Mouse (Mus musculus) left cerebral cortex, adult 18-20 months (tissue): ENCODE measurements around the gene Rnase9. TPM values are rescaled to one million over a fixed set of nuclear protein-coding genes. Genes with fewer than 3 reads are reported as not detected.

Experiments
- total RNA-seq, 2 experiments: library from RNA; stranded (reverse); gene quantifications; 2 replicates each; pipeline ENCODE4 v1.2.3; 2021

The Rnase9 gene
- total RNA-seq, 2 experiments from 2014 or later, result not detected

Other genes with a start within 250 kb of the Rnase9 start
- gene Ccnb1ip1, start 234.1 kb downstream of the Rnase9 start, total RNA-seq, result not detected
- 10 to 100 TPM; 27.0 to 27.8 TPM for gene Parp2, start 234.0 kb downstream of the Rnase9 start, total RNA-seq
- gene Tep1, start 171.3 kb downstream of the Rnase9 start, total RNA-seq, result 1 to 10 TPM; 2.6 to 4.6 TPM
- 1 to 10 TPM; 5.6 to 6.5 TPM for gene Klhl33, start 144.4 kb downstream of the Rnase9 start, total RNA-seq
- 10 to 100 TPM; 30.9 to 35.2 TPM for gene Osgep, start 117.0 kb downstream of the Rnase9 start, total RNA-seq
- gene Apex1, start 116.9 kb downstream of the Rnase9 start, total RNA-seq, result 10 to 100 TPM; 57.7 to 61.6 TPM
- gene Pip4p1, start 111.0 kb downstream of the Rnase9 start, total RNA-seq, result 100 to 1,000 TPM in 1 of 2 experiments, 10 to 100 TPM in 1; 92.3 to 102 TPM
- gene Pnp, start 110.8 kb downstream of the Rnase9 start, total RNA-seq, result 10 to 100 TPM; 13.7 to 16.4 TPM
- 10 to 100 TPM in 1 of 2 experiments, 1 to 10 TPM in 1; 5.3 to 10.1 TPM for gene Gm49342, start 97.4 kb downstream of the Rnase9 start, total RNA-seq
- 1 to 10 TPM in 1 of 2 experiments, under 1 TPM in 1; 0.46 to 1.1 TPM for gene Pnp2, start 85.9 kb downstream of the Rnase9 start, total RNA-seq
- under 1 TPM in 1 of 2 experiments, not detected in 1; 0.30 TPM for gene Rnase10, start 34.1 kb downstream of the Rnase9 start, total RNA-seq
- gene Rnase11, start 8.3 kb upstream of the Rnase9 start, total RNA-seq, result not detected
- gene Rnase12, start 15.8 kb upstream of the Rnase9 start, total RNA-seq, result not detected
- not detected for gene Olfr750, start 32.6 kb upstream of the Rnase9 start, total RNA-seq
- 10 to 100 TPM; 16.5 to 18.1 TPM for gene Rnase4, start 49.2 kb upstream of the Rnase9 start, total RNA-seq
- gene Ang, start 49.3 kb upstream of the Rnase9 start, total RNA-seq, result 1 to 10 TPM; 4.0 to 4.3 TPM
- not detected for gene Eddm3b, start 72.6 kb upstream of the Rnase9 start, total RNA-seq
- gene Rnase6, start 82.0 kb upstream of the Rnase9 start, total RNA-seq, result not detected
- 1 to 10 TPM in 1 of 2 experiments, under 1 TPM in 1; 0.63 to 1.1 TPM for gene Rnase1, start 104.9 kb upstream of the Rnase9 start, total RNA-seq
- gene Rnase2b, start 120.4 kb upstream of the Rnase9 start, total RNA-seq, result not detected
- not detected for gene Ang2, start 157.3 kb upstream of the Rnase9 start, total RNA-seq
- gene Ear14, start 161.5 kb upstream of the Rnase9 start, total RNA-seq, result not detected
- gene Rnase2a, start 214.2 kb upstream of the Rnase9 start, total RNA-seq, result not detected